Mouse (Mus musculus): ENCODE results near the gene Dnajc3. TPM values are rescaled to one million over a fixed set of nuclear protein-coding genes. Genes with fewer than 3 reads are reported as not detected.

Dnajc3 gene
- total and polyA plus RNA-seq, 3 experiments = 12.7 to 18.5 TPM; not detected in 1

DNA sequence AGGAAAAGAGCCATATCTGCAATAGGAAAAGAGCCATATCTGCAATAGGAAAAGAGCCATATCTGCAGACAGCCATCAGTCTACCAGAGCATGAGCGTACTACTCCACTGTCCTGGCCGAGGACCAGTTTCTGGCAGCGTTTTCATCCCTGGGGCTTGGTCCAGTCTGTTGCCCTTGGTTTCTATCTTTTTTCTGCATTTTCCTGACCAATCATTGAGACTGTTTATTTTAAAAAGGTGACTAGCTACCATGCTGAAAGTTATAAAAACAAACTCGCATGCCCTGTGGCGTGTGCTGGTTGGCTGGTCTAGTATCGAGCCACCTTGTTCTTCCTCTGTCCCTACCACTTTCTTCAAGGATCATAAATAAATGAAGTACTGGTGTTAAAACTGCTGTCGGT, 42.5 kb upstream of the Dnajc3 start:
- Histone ChIP-seq H3K4me3 (ENCODE audit: control insufficient read depth in 1 of 2, insufficient read depth in 1 of 2, low read depth in 2 of 2, low read length in 2 of 2) (no peak overlapping the region), H3K27me3 (ENCODE audit: control insufficient read depth in 1 of 2, insufficient read depth in 2 of 2, low read length in 2 of 2) (no peaks in the 10 kb centered on the region), H3K36me3 (ENCODE audit: control insufficient read depth in 1 of 2, insufficient read depth in 2 of 2, low read length in 2 of 2) (no peaks in the 10 kb centered on the region), H3K27ac (ENCODE audit: control insufficient read depth, low read depth, low read length) (no peak overlapping the region), H3K4me1 (ENCODE audit: control insufficient read depth in 1 of 2, insufficient read depth in 2 of 2, low read length in 2 of 2) (no peaks in the 10 kb centered on the region), H3K79me2 (ENCODE audit: control insufficient read depth, insufficient read depth, low read length, poor library complexity) (no peaks in the 10 kb centered on the region), H3K9me3 (replicated peaks; ENCODE audit: insufficient read depth, low read length) (no peaks in the 10 kb centered on the region), H3K9ac (ENCODE audit: control insufficient read depth, low read depth, low read length, poor library complexity, severe bottlenecking) (no peak overlapping the region)
- TF ChIP-seq EP300 (IDR thresholded peaks at IDR 0.05; ENCODE audit: low read depth in 1 of 2, low read length in 2 of 2) (no peak), GABPA (IDR thresholded peaks at IDR 0.05; ENCODE audit: low read depth, low read length) (no peak), ZNF384 (IDR thresholded peaks at IDR 0.05; ENCODE audit: low read depth, low read length) (no peak), UBTF (IDR thresholded peaks at IDR 0.05; ENCODE audit: borderline replicate concordance, insufficient read depth, low read depth, low read length) (no peak), ELF1 (IDR thresholded peaks at IDR 0.05; ENCODE audit: low read depth, low read length) (no peak), TCF12 (IDR thresholded peaks at IDR 0.05; ENCODE audit: low read depth, low read length) (no peak), CTCF (IDR thresholded peaks at IDR 0.05 in 2 of 3, conservative IDR thresholded peaks at IDR 0.05 in 1 of 3; ENCODE audit: control insufficient read depth in 1 of 3, insufficient read depth in 1 of 3, low read depth in 2 of 3, low read length in 3 of 3, poor library complexity in 1 of 3, severe bottlenecking in 1 of 3) (no peak), SIN3A (IDR thresholded peaks at IDR 0.05; ENCODE audit: low read length) (no peak), SMC3 (IDR thresholded peaks at IDR 0.05; ENCODE audit: low read depth, low read length) (no peak)
- no peak for DNase-seq (ENCODE audit: low read depth, low spot score)

DNA sequence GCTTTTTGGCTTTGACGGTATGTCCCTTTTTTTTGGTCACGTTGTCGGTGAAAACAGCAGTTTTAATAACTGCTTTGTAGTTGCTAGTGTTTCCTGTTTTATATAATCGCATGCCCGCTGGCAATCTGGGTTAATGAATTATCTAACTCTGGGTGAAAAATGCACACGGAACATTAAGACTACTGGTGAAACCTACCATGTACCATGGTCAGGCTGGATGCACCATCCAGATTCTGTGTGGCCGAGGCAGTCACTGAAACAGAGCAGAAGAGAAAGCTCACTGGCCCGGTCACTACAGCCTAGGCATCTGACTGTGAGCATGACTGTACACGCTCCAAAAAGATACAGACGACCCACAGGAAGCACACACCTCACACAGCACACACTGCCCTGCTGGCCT, 42.1 kb upstream of the Dnajc3 start:
- TF ChIP-seq USF2 (IDR thresholded peaks at IDR 0.05; ENCODE audit: borderline replicate concordance in 1 of 2, insufficient read depth in 1 of 2, low read depth in 1 of 2, low read length in 2 of 2) (no peak), GATA1 (IDR thresholded peaks at IDR 0.05; ENCODE audit: low read depth, low read length) (no peak), MAFK (IDR thresholded peaks at IDR 0.05; ENCODE audit: borderline replicate concordance, low read depth, low read length) (no peak), POLR2AphosphoS5 (IDR thresholded peaks at IDR 0.05; ENCODE audit: borderline replicate concordance, low read depth, low read length) (no peak), MYC (IDR thresholded peaks at IDR 0.05; ENCODE audit: low read depth, low read length) (no peak), NELFE (IDR thresholded peaks at IDR 0.05; ENCODE audit: low read depth, low read length) (no peak), KAT2A (conservative IDR thresholded peaks at IDR 0.05; ENCODE audit: low read depth, low read length) (no peak), ELF1 (IDR thresholded peaks at IDR 0.05; ENCODE audit: low read depth, low read length) (no peak), E2F4 (IDR thresholded peaks at IDR 0.05; ENCODE audit: borderline replicate concordance, low read depth, low read length) (no peak), ETS1 (IDR thresholded peaks at IDR 0.05; ENCODE audit: low read depth, low read length) (no peak), CTCF (IDR thresholded peaks at IDR 0.05 in 2 of 3, conservative IDR thresholded peaks at IDR 0.05 in 1 of 3; ENCODE audit: control insufficient read depth in 1 of 3, insufficient read depth in 1 of 3, low read depth in 2 of 3, low read length in 3 of 3, poor library complexity in 1 of 3, severe bottlenecking in 1 of 3) (no peak), TAL1 (IDR thresholded peaks at IDR 0.05; ENCODE audit: low read length) (no peak), POLR2AphosphoS2 (IDR thresholded peaks at IDR 0.05; ENCODE audit: low read length) (no peak), ZNF384 (IDR thresholded peaks at IDR 0.05; ENCODE audit: low read depth, low read length) (no peak), SIN3A (IDR thresholded peaks at IDR 0.05; ENCODE audit: low read length) (no peak), NRF1 (IDR thresholded peaks at IDR 0.05; ENCODE audit: insufficient read depth, low read depth, low read length, poor library complexity, severe bottlenecking) (no peak), CHD2 (IDR thresholded peaks at IDR 0.05; ENCODE audit: low read length) (no peak)
- DNase-seq (ENCODE audit: low read depth, low spot score) = no peak

More for the DNA sequence above, 42.1 kb upstream of the Dnajc3 start:
- H3K9me3 ChIP-seq (replicated peaks; ENCODE audit: insufficient read depth, low read length) = no peaks in the 10 kb centered on the region
- no peak overlapping the region for H3K4me3 ChIP-seq (ENCODE audit: control insufficient read depth in 1 of 2, insufficient read depth in 1 of 2, low read depth in 2 of 2, low read length in 2 of 2)
- H3K27ac ChIP-seq (ENCODE audit: control insufficient read depth, low read depth, low read length) = no peak overlapping the region
- H3K36me3 ChIP-seq (ENCODE audit: control insufficient read depth in 1 of 2, insufficient read depth in 2 of 2, low read length in 2 of 2) = no peaks in the 10 kb centered on the region
- no peak overlapping the region for H3K9ac ChIP-seq (ENCODE audit: control insufficient read depth, low read depth, low read length, poor library complexity, severe bottlenecking)
- H3K79me2 ChIP-seq (ENCODE audit: control insufficient read depth, insufficient read depth, low read length, poor library complexity) = no peaks in the 10 kb centered on the region
- H3K4me1 ChIP-seq (ENCODE audit: control insufficient read depth in 1 of 2, insufficient read depth in 2 of 2, low read length in 2 of 2) = no peaks in the 10 kb centered on the region
- H3K27me3 ChIP-seq (ENCODE audit: control insufficient read depth in 1 of 2, insufficient read depth in 2 of 2, low read length in 2 of 2) = no peaks in the 10 kb centered on the region
